Mouse (Mus musculus): Measurements from ENCODE around the gene Nek8.

The Nek8 gene

GRCm38 (mm10) chr11:78183884-78184514 is 7.5 kb upstream of the Nek8 start:
- DNase-seq (ENCODE audit: low spot score in 2 of 2): no peak

DNA sequence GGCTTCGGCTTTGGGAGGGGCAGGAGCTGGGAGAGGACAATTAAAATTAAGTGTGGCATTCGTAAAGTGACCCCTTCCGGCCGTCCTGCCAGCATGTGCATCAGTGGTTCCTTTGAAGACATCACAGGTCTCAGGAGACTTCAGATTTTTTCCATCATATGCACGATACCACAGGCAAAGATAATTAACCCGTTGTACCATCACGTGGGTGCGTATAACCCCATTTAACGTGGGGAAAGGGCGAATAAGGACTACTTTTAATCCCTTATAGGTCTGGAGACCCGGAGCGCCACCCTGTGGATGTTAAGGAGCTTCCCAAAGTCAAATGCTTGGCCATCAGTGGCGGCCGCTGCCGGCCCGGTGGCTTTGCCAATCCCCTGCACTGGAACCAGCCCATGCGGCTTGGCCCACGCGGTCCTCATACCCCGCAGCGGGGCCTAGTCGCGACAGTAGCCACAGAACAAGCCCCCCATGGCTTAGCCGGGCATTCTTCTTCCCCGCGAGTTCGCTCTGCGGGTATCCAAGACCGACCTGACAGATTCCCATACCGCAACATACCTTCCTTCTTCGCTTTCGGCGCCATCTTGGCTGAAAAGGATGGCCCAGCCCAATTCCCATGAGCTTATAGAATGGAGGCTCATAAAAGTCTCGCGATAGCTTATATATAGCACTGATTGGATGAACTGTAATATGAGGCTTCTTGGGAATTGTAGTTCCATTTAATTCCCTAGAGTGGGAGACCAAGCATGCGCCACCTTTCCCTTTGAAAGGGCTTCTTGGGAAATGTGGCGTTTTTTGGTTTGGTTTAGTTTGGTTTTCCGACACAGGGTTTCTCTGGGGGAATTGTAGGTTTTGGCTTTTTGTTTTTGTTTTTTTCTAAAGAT is 6.7 kb upstream of the Nek8 start, which contains the start of gene Rpl23a:
Rpl23a (minus strand) TSS at position 624 of the 884 bp plus-strand sequence.
- DNase-seq (ENCODE audit: low spot score in 2 of 2): peak; percentile 80 to 81

GRCm38 (mm10) chr11:78182450-78182849 is 6.0 kb upstream of the Nek8 start:
- DNase-seq (ENCODE audit: low spot score in 2 of 2): no peak

GRCm38 (mm10) chr11:78181830-78182357 is 5.4 kb upstream of the Nek8 start:
- no peak for DNase-seq (ENCODE audit: low spot score in 2 of 2)

GRCm38 (mm10) chr11:78180081-78180761 is 3.7 kb upstream of the Nek8 start:
- DNase-seq (ENCODE audit: low spot score in 2 of 2): no peak

DNA sequence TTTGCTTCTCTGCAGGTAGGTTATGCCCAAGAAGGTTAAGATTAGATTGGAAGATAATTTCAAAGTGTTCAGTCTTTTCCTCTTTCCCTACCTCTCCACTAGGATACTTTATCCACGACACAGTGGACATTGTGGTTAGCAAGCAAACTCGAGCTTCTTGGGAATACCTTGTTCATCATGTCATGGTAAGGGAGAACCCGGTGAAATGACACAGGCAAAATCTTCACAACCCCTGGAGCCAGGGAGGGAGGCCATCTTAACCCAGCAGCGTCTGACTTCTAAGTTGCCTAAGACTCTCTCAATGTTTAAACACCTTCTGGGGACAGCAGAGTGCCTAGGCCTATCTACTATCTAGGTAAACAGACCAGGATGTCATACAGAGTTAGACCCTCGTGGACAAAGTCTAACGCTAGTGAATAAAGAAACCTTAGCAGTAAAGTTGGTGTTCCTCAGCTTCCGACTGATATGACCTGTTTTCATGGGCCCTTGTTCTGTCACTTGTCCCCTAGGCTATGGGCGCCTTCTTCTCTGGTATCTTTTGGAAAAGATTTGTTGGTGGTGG is 3.0 kb upstream of the Nek8 start:
- DNase-seq (ENCODE audit: low spot score in 2 of 2): no peak

- peak; percentile 63 to 71 for DNase-seq (ENCODE audit: low spot score in 2 of 2)
These were observed 2.5 kb upstream of the Nek8 start for GRCm38 (mm10) chr11:78178859-78179437.

- DNase-seq (ENCODE audit: low spot score in 2 of 2): peak; percentile 94 to 97
These were observed 1.7 kb upstream of the Nek8 start for GRCm38 (mm10) chr11:78177903-78178858.

DNA sequence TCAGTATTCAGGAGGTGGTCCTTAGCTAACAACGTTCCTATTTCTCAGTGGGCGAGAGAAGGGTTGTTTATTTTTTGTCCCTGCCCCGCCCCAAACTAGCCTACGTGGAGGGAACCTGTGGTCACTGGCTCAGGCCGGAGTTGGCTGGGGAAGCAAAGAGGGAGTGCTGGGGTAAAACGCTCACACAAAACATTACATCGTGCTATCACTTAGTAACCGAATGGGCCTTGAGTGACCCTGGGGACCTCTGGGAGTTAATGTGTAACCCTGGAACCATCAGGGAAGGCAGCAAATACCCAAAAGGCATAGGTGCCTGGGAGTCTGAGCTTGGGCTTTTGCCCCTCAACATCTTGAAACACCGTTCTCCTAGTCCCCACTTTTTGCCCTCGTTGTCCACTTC is 962 bp upstream of the Nek8 start:
- DNase-seq (ENCODE audit: low spot score in 2 of 2): peak in 1 of 2 experiments; percentile 76

GRCm38 (mm10) chr11:78176905-78177331 is 443 bp upstream of the Nek8 start:
- DNase-seq (ENCODE audit: low spot score in 2 of 2): peak in 1 of 2 experiments; percentile 47

GRCm38 (mm10) chr11:78175771-78176401 is 589 bp downstream of the Nek8 start:
- no peak for DNase-seq (ENCODE audit: low spot score in 2 of 2)

- peak in 1 of 2 experiments; percentile 12 for DNase-seq (ENCODE audit: low spot score in 2 of 2)
These were observed 2.0 kb downstream of the Nek8 start for GRCm38 (mm10) chr11:78174506-78174905.

GRCm38 (mm10) chr11:78172748-78173383 is 3.6 kb downstream of the Nek8 start:
- peak; percentile 17 to 32 for DNase-seq (ENCODE audit: low spot score in 2 of 2)

GRCm38 (mm10) chr11:78172034-78172747 is 4.3 kb downstream of the Nek8 start:
- peak; percentile 30 to 60 for DNase-seq (ENCODE audit: low spot score in 2 of 2)

DNA sequence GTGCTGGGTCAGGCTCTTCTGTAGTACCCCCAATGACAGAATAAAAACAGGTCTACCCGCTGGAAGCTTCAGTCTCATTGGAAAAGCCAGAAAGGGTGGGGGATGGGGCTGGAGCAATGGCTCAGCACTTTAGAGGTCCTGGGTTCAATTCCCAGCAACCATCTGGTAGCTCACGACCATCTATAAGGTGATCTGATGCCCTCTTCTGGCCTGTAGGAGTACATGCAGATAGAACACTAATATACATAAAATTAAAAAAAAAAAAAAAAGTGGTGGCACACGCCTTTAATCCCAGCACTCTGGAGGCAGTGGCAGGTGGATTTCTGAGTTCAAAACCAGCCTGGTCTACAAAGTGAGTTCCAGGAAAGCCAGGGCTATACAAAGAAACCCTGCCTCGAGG is 5.1 kb downstream of the Nek8 start:
- DNase-seq (ENCODE audit: low spot score in 2 of 2): no peak

GRCm38 (mm10) chr11:78170306-78170705 is 6.2 kb downstream of the Nek8 start:
- no peak for DNase-seq (ENCODE audit: low spot score in 2 of 2)

DNA sequence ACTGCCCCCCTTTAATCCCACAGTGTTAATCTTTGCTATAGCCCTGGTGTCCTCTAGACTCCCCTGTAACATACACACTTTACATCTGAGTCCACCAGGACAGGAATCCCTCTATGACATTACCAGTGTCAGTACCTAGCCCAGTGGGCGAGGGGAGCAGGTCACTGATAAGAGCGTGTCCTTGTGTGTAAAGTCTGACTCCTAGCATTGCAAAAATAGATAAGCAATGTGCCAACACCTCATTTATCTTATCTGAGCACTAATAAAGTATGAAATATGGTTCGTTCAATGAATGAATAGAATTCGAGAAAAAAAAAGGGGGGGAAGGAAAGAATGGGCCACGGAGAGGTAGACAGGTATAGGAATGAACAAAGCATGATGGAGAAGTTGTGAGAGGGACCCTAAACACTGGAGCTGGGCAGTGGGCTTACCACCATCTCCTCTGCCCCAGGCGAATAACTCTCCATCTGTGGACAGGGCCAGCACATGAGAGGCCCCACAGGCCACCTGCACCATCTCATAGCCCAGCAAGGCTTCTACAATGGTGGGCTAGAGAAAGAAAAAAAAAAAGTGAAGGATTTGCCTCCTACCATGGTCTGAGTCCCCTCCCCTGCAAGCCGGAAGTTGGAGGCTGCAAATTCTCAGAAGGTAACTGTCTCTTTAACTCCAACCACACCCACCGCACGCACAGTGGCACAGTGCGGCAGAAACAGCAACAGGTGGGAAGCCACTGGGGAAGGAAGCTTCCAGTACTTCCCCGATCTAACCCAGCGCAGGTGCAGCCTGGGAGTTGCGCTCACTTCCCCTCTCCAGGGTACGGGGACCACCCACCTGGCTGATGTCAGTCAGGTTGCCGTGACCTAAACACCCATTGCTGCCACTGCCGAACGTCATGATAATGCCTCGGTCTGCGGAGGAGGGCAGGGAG is 7.7 kb downstream of the Nek8 start:
- peak in 1 of 2 experiments; percentile 75 for DNase-seq (ENCODE audit: low spot score in 2 of 2)

Measured in spleen, postnatal 10 days (tissue).